In the genomic region with DNA sequence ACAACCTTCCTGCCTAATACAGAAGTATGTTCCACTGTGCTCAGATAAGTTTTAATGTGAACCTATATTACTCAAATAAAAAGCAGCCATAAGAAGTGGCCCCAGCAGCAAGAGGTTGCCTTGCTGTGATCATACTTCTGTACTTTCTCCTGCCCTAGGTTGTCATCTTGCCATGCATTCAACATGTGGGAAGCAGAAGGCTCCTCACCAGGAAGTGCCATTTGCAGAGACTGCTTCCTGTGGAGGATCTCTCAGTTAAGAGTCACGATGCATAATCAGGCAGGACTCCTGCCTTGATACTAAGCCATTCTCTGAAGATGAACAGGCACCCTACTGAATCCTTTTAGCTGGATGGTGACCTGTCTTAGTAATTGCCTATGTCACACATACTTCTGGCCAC, we compare ENCODE assay signal across 36 mouse cellular contexts. TPM values are rescaled to one million over a fixed set of nuclear protein-coding genes. Genes with fewer than 3 reads are reported as not detected.
"Had no signal": no experiment of that assay in that cellular context is flagged by ENCODE, and none has a peak within 500 bp of the region (broad histone marks: within the 10 kb centered on the region; RNA-seq: fewer than 3 reads in every experiment).

No protein-coding gene starts in this region.

- H3K36me3 ChIP-seq: limb, embryonic 10.5 days; limb, embryonic 12.5 days; limb, embryonic 13.5 days; limb, embryonic 15.5 days; liver, embryonic 12.5 days; liver, embryonic 13.5 days; liver, embryonic 15.5 days; lung, embryonic 15.5 days; midbrain, embryonic 10.5 days; midbrain, embryonic 12.5 days; midbrain, embryonic 13.5 days; neural tube, embryonic 12.5 days; neural tube, embryonic 13.5 days had no signal

- H3K9me3 ChIP-seq: limb, embryonic 10.5 days; limb, embryonic 12.5 days; limb, embryonic 13.5 days; limb, embryonic 15.5 days; liver, embryonic 12.5 days; liver, embryonic 13.5 days; liver, embryonic 15.5 days; lung, embryonic 15.5 days; megakaryocyte, embryonic 14.5 days; midbrain, embryonic 10.5 days; midbrain, embryonic 12.5 days; midbrain, embryonic 13.5 days; neural tube, embryonic 12.5 days; neural tube, embryonic 13.5 days had no signal

- DNase-seq: left cerebral cortex, postnatal 4 days; liver; liver, embryonic 13.5 days; liver, postnatal 0 days; lung, adult 18-20 months; lung, adult 2 months; lung, postnatal 10 days; lung, postnatal 14 days; lung, postnatal 36 days; lung, postnatal 4 days; midbrain, embryonic 14.5 days had no signal

- H3K4me2 ChIP-seq: limb, embryonic 12.5 days; limb, embryonic 13.5 days; limb, embryonic 15.5 days; liver, embryonic 11.5 days; liver, embryonic 12.5 days; liver, embryonic 13.5 days; liver, embryonic 15.5 days; lung, embryonic 14.5 days; lung, embryonic 15.5 days; midbrain, embryonic 12.5 days; midbrain, embryonic 13.5 days; neural tube, embryonic 12.5 days; neural tube, embryonic 13.5 days had no signal

- H3K9ac ChIP-seq: limb, embryonic 12.5 days; limb, embryonic 13.5 days; limb, embryonic 15.5 days; liver, embryonic 12.5 days; liver, embryonic 13.5 days; liver, embryonic 14.5 days; liver, embryonic 15.5 days; liver, postnatal 0 days; lung, embryonic 14.5 days; lung, embryonic 15.5 days; midbrain, embryonic 12.5 days; midbrain, embryonic 13.5 days; neural tube, embryonic 12.5 days; neural tube, embryonic 13.5 days had no signal

- H3K27me3 ChIP-seq: limb, embryonic 12.5 days; limb, embryonic 13.5 days; liver, embryonic 12.5 days; liver, embryonic 13.5 days; liver, embryonic 15.5 days; lung, embryonic 15.5 days; midbrain, embryonic 12.5 days; midbrain, embryonic 13.5 days; neural tube, embryonic 12.5 days; neural tube, embryonic 13.5 days had no signal

- H3K4me3 ChIP-seq: limb, embryonic 10.5 days; limb, embryonic 12.5 days; limb, embryonic 13.5 days; limb, embryonic 15.5 days; liver, embryonic 12.5 days; liver, embryonic 13.5 days; liver, embryonic 15.5 days; lung, embryonic 15.5 days; megakaryocyte, embryonic 14.5 days; midbrain, embryonic 10.5 days; midbrain, embryonic 12.5 days; midbrain, embryonic 13.5 days; myocyte; neural tube, embryonic 12.5 days; neural tube, embryonic 13.5 days had no signal

- H3K4me1 ChIP-seq: limb, embryonic 15.5 days; liver, embryonic 12.5 days; liver, embryonic 13.5 days; liver, embryonic 15.5 days; midbrain, embryonic 10.5 days; midbrain, embryonic 12.5 days; midbrain, embryonic 13.5 days had no signal

- H3K27ac ChIP-seq: limb, embryonic 10.5 days; limb, embryonic 12.5 days; limb, embryonic 13.5 days; limb, embryonic 15.5 days; liver, embryonic 12.5 days; liver, embryonic 13.5 days; liver, embryonic 14.5 days; liver, embryonic 15.5 days; lung, embryonic 15.5 days; macrophage; midbrain, embryonic 10.5 days; midbrain, embryonic 12.5 days; midbrain, embryonic 13.5 days; neural tube, embryonic 12.5 days; neural tube, embryonic 13.5 days had no signal

- ATAC-seq: liver, embryonic 12.5 days; liver, postnatal 0 days; lung, postnatal 0 days; midbrain, embryonic 13.5 days; midbrain, embryonic 16.5 days had no signal

RNA-seq across cellular contexts. Expression of a gene that starts 44.5 kb away (rescaled TPM):
- total RNA-seq: megakaryocyte progenitor cell, adult 5-6 weeks; megakaryocyte, adult 5-6 weeks; megakaryocyte-erythroid progenitor cell, adult 5-6 weeks; monocyte, adult 5-6 weeks had no signal
- polyA plus RNA-seq: liver, adult 2 months; liver, embryonic 12.5 days; liver, embryonic 13.5 days; macrophage; myocyte had no signal
